Mouse (Mus musculus) thymus, adult 2 months (tissue): ENCODE measurements around the gene Itgb5.

Experiments used
- CTCF ChIP-seq: fragments of 200-500 bp; IDR thresholded peaks from 2 replicates; pipeline ENCODE4 v1.5.1; 2012; ENCODE audit warnings: mild to moderate bottlenecking, control low read depth, low read length, moderate library complexity, borderline replicate concordance; ENCODE audit not compliant: control insufficient read depth, poor library complexity, insufficient read depth; ENCODE audit errors: extremely low read depth
- POLR2A ChIP-seq: fragments of 200-500 bp; IDR thresholded peaks from 2 replicates; pipeline ENCODE4 v1.6.1; 2012; ENCODE audit warnings: mild to moderate bottlenecking, low read length, control low read depth, moderate library complexity; ENCODE audit not compliant: control insufficient read depth, poor library complexity, insufficient read depth; ENCODE audit errors: extremely low read depth

- TF ChIP-seq POLR2A = no peak
- no peak for TF ChIP-seq CTCF
These were observed 136.5 kb downstream of the Itgb5 start for GRCm38 (mm10) chr16:33965878-33966537.
